Mouse (Mus musculus) fat pad, adult 2 months (tissue): ENCODE results near the gene Prdx2.

ENCODE experiments used
- DNase-seq: peaks from one replicate; pipeline ENCODE4 v3.0.0-alpha.2; 2011; ENCODE audit warnings: low read depth, low spot score; ENCODE audit errors: extremely low read depth

The Prdx2 gene

DNA sequence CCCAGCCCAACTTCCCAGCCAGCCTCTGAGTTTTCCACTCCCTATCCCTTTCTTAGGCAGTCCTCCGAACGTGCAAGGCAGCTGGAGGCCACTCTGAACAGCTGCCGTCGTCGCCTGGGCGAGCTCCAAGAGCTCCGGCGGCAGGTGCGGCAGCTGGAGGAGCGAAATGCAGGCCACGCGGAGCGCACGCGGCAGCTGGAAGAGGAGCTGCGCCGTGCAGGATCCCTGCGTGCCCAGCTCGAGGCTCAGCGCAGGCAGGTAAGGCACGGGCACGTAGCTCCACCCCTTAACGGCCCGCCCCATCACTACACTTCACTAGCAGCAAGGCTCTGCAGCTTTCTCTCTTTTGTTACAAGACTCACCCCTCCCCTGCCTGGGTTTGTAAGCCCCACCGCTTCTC lies 26.3 kb downstream of the Prdx2 start:
- DNase-seq: no peak

DNA sequence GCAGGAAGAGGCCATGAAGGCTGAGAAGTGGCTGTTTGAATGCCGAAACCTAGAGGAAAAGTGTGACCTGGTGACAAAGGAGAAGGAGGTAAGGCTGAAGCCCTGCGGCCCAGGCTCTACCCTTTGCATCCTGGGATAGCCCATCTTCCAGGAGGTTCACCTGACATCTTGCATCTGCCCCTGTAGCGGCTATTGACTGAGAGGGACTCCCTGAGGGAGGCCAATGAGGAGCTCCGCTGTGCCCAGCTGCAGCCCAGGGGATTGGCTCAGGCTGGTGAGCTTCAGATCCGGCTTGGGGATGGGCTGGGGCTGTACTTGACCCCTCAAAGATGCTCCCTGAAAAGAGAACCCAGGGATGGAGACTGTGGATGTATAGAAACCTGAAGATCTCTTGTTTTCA lies 27.6 kb downstream of the Prdx2 start:
- no peak for DNase-seq

DNA sequence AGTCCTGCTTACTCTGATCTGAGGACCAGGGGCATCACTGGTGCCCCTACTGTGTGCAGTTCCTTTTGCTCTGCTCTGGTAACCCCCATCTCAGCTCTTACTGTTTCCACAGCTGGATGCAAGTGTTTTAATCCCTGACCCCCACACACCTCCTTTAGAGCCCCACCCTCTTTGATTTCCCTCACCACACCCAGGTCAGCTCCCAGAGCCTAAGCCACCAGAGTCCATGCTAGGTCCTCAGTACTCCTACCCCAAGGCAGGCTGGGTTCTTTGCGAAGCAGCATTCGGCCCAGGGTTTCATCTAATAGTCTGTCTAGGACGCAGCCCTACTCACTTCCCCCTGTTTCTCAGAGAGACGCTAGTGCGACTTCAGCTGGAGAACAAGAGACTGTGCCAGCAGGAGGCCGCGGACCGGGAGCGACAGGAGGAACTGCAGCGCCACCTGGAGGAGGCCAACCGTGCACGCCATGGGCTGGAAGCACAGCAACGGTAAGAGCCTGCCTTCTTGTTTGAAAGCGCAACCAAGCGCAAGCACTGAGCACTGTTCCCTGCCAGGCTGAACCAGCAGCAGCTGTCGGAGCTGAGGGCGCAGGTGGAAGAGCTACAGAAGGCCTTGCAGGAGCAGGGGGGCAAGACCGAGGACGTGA lies 28.4 kb downstream of the Prdx2 start:
- DNase-seq: no peak

DNA sequence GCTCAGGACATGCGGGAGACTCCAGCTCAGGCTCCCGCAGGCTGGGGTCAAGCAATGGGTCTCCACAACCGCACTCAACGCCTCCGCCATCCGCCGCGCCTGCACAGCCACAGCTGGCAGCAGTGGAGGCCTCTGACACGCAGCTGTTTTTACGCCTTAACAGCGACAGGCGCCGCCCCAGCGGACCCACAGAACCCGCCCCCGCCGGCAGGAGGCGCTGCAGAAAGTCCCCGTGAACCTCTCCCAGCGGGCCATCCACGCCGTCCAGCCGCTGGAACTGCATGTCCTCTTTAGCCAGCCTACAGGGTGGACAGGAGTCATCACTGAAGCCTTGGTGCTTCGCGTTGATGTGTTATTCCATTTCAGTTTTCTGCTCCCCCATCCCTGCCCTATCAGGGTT lies 38.3 kb downstream of the Prdx2 start:
- DNase-seq: no peak

DNA sequence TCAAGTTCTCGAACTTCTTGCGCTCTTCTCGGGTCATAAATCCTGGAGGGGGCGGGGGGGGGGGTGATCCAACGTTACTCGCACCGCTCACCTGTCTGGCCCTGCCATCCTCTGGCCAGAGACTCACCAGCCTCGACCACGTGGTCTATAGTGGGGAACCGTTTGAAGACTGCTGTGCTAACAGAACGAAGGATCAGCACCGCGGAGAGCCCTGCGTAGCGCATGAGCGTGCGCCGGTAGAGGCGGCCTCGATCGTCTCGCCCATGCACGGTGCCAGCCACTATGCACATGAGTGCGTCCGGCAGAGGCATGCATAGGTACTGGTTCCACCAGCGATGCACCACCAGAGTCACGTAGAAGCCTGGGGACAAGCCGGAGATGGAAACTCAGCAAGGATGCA lies 41.9 kb downstream of the Prdx2 start:
- no peak for DNase-seq

DNA sequence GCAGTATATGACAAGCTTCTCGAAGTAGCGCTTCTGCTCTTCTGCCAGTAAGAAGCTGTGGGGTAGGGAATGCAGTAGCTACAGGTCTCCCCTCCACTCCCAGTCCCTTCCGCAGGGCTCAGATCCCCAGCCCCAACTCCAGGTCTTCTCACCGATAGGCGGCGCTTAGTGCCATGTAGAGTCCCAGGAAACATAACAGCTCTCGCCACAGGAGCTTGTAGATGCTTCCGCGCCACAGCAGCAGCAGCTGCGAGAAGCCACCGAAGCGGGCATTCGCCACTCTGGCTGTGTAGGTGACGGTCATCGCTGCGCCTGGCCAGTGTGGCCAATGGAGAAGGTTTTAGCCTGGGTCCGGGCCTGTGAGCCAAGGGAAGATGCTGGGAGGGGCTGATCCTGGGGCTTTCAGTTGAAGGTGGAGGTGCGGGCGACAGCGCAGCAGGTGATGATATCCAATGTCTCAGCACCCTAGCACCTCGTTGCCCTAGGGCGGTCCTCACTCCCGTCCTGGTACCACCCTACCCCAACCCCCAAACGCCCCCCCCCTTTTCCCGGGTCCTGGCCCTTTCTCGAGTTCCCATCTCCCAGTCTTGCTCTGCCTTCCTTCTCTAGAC lies 43.9 kb downstream of the Prdx2 start:
- no peak for DNase-seq

DNA sequence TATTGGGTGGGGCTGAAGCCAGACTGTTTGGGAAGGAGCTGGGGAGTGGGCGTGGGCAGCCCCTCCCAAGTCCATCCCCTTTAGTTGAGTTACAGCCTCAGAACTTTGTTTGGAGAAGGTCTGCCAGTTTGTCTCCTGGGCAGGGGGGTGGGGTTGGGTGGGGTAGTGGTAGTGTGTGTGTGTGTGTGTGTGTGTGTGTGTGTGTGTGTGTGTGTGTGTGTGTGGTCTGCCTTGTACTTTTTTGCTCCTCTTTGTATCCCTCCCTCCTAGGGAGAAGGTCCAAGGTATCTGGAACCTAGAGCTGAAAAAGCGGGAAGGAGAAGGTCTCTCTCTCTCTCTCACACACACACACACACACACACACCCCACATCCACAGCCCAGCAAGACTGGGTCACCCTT lies 45.0 kb downstream of the Prdx2 start, which contains the start of gene Best2:
Gene Best2 (minus strand): TSS at position 101 of the 400 bp plus-strand sequence.
- no peak for DNase-seq

DNA sequence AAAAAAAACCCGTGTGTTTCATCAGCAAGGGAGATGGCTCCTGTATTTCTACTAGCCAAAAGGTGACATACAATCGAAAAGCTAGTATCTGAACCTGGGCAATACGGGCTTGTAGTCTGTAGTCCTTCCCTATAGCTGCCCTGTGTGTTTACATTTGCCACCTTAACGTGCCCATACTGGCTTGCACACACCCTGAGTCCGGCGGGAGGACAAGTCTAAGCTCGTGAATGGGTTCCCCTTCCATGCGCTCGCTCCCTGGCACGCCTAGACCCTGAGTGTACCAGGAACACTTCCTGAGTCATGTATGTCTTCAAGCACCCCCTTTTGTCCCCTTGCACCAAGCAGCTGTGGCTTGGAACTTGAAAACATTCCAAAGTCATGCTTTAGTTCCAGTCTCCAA lies 47.3 kb downstream of the Prdx2 start:
- no peak for DNase-seq

DNA sequence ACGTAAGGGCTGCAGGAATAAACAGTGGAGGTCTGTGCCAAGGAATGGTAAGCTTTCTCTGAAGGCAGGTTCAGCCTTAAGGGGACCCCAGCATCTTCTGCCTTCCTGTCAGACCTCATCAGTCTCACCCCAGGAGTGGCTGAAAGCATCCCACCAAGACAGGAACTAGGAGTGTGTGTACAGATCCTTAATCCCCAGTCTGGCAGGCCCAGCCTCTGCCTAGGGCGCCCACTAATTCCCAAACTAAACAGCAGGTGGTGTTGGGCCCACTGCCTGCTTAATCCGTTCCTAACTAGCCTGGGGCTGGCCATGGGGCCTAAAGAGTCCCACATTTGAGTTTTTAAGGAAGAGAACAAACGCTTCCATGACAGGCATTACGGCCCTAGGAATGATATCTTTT lies 47.8 kb downstream of the Prdx2 start:
- no peak for DNase-seq

DNA sequence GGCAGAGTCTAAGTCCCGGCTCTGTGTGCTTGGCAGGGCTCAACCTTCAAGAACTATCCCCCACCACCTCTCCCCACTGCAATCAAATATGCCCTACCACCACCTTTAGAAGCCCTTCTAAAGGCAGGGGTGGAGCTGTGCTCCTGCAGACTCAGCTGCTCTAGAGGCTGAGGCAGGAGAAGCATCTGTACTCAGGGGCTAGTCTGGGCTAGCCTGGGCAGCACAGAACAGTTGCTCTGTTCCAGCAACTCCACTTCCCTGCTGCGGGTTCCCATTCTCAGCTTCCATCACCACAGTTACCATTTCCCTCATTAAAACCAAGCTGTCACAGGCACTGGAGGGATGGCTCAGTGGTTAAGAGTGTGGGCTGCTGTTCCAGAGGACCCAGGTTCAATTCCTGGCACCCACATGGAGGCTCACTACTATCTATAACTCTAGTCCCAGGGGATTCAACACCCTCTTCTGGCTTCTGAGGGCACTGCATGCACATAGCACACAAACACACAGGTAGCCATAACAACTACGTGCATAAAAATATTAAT lies 52.2 kb downstream of the Prdx2 start:
- DNase-seq: no peak

DNA sequence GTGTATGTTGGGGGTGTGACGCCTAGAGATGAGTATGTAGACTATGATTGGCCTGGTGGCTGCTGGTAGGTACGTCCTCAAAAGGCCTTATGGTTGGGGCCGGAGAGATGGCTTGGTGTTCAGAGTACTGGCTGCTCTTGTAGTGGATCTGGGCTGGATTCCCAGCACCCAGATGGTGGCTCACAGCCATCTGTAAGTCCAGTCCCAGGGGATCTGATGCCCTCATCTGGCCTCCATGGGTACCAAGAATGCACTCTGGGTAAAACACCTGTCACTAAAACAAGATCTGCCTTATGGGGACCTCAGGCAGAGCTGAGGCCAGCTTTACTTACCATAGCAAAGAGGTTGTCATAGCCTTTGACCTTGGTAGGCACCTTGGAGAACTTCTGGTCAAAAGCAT lies 54.5 kb downstream of the Prdx2 start:
- DNase-seq: no peak
